Mouse (Mus musculus) spleen, adult 2 months (tissue): Measurements from ENCODE around the gene Ip6k1.

Source experiments
- CTCF ChIP-seq: fragments of 200-500 bp; IDR thresholded peaks from 2 replicates; pipeline ENCODE4 v1.5.1; 2011; ENCODE audit warnings: mild to moderate bottlenecking, inconsistent platforms; ENCODE audit not compliant: insufficient read depth, insufficient read length, insufficient replicate concordance; ENCODE audit errors: extremely low read depth
- POLR2A ChIP-seq: fragments of 200-500 bp; IDR thresholded peaks from 2 replicates; pipeline ENCODE4 v1.6.1; 2011; ENCODE audit warnings: low read depth, low read length, inconsistent platforms

- no peak for TF ChIP-seq POLR2A
- TF ChIP-seq CTCF: no peak
Measured at GRCm38 (mm10) chr9:107994464-107994863, 7.8 kb upstream of the Ip6k1 start.
